Mouse (Mus musculus): ENCODE measurements around the gene Sema3f. TPM values are rescaled to one million over a fixed set of nuclear protein-coding genes. Genes with fewer than 3 reads are reported as not detected.

Sema3f gene
- polyA plus RNA-seq, 1 experiment = 39.1 TPM

- TF ChIP-seq POLR2A (IDR thresholded peaks at IDR 0.05; ENCODE audit: low read depth, low read length) (no peak), CTCF (conservative IDR thresholded peaks at IDR 0.05; ENCODE audit: insufficient read depth, insufficient read length, low read depth, low read length) (no peak)
- Histone ChIP-seq H3K36me3 (ENCODE audit: control insufficient read depth, insufficient read depth, low read length) (no peaks in the 10 kb centered on the region), H3K27ac (ENCODE audit: insufficient read depth, low read depth, low read length) (peak overlapping the region; percentile 83), H3K4me1 (ENCODE audit: control insufficient read depth, insufficient read depth, low read length) (0 out of 2 replicates have a peak, but pooled peaks cover 3% of the 10 kb centered on the region), H3K27me3 (replicated peaks; ENCODE audit: control insufficient read depth, insufficient read depth, low read length) (no peaks in the 10 kb centered on the region), H3K4me3 (ENCODE audit: insufficient read depth, low read depth, low read length) (peak overlapping the region; percentile 71)
- DNase-seq = no peak
- WGBS = 3% methylated on average over 35 of the region's 35 CpGs
Measured at GRCm38 (mm10) chr9:107634406-107635278, 75.6 kb downstream of the Sema3f start.

- Histone ChIP-seq H3K4me3 (ENCODE audit: insufficient read depth, low read depth, low read length) (peak overlapping the region; percentile 71), H3K4me1 (ENCODE audit: control insufficient read depth, insufficient read depth, low read length) (0 out of 2 replicates have a peak, but pooled peaks cover 3% of the 10 kb centered on the region), H3K27ac (ENCODE audit: insufficient read depth, low read depth, low read length) (peak overlapping the region; percentile 83), H3K27me3 (replicated peaks; ENCODE audit: control insufficient read depth, insufficient read depth, low read length) (no peaks in the 10 kb centered on the region), H3K36me3 (ENCODE audit: control insufficient read depth, insufficient read depth, low read length) (no peaks in the 10 kb centered on the region)
- 2% methylated on average over 15 of the region's 15 CpGs for WGBS
- DNase-seq = peak; percentile 40
- no peak for TF ChIP-seq CTCF (conservative IDR thresholded peaks at IDR 0.05; ENCODE audit: insufficient read depth, insufficient read length, low read depth, low read length)
- TF ChIP-seq POLR2A (IDR thresholded peaks at IDR 0.05; ENCODE audit: low read depth, low read length) = no peak
Measured at GRCm38 (mm10) chr9:107633661-107634405, 76.4 kb downstream of the Sema3f start.

GRCm38 (mm10) chr9:107633091-107633660, 77.1 kb downstream of the Sema3f start:
- H3K36me3 ChIP-seq (ENCODE audit: control insufficient read depth, insufficient read depth, low read length) = no peaks in the 10 kb centered on the region
- peak; percentile 87 for DNase-seq
- peak overlapping the region; percentile 71 for H3K4me3 ChIP-seq (ENCODE audit: insufficient read depth, low read depth, low read length)
- H3K4me1 ChIP-seq (ENCODE audit: control insufficient read depth, insufficient read depth, low read length) = 0 out of 2 replicates have a peak, but pooled peaks cover 3% of the 10 kb centered on the region
- H3K27me3 ChIP-seq (replicated peaks; ENCODE audit: control insufficient read depth, insufficient read depth, low read length) = no peaks in the 10 kb centered on the region
- TF ChIP-seq POLR2A (IDR thresholded peaks at IDR 0.05; ENCODE audit: low read depth, low read length) (no peak), CTCF (conservative IDR thresholded peaks at IDR 0.05; ENCODE audit: insufficient read depth, insufficient read length, low read depth, low read length) (no peak)
- peak overlapping the region; percentile 83 for H3K27ac ChIP-seq (ENCODE audit: insufficient read depth, low read depth, low read length)
- WGBS = 2% methylated on average over 33 of the region's 33 CpGs

GRCm38 (mm10) chr9:107632478-107632877, 77.8 kb downstream of the Sema3f start:
- H3K4me3 ChIP-seq (ENCODE audit: insufficient read depth, low read depth, low read length) = peak overlapping the region; percentile 71
- peak; percentile 65 for DNase-seq
- TF ChIP-seq CTCF (conservative IDR thresholded peaks at IDR 0.05; ENCODE audit: insufficient read depth, insufficient read length, low read depth, low read length) (no peak), POLR2A (IDR thresholded peaks at IDR 0.05; ENCODE audit: low read depth, low read length) (no peak)
- WGBS = 33% methylated on average over 6 of the region's 6 CpGs
- H3K36me3 ChIP-seq (ENCODE audit: control insufficient read depth, insufficient read depth, low read length) = no peaks in the 10 kb centered on the region
- H3K27me3 ChIP-seq (replicated peaks; ENCODE audit: control insufficient read depth, insufficient read depth, low read length) = no peaks in the 10 kb centered on the region
- peak overlapping the region; percentile 70 for H3K27ac ChIP-seq (ENCODE audit: insufficient read depth, low read depth, low read length)
- H3K4me1 ChIP-seq (ENCODE audit: control insufficient read depth, insufficient read depth, low read length) = peaks cover 8% of the 10 kb centered on the region; the same call in 1 of the 2 replicates

GRCm38 (mm10) chr9:107631861-107632260, 78.4 kb downstream of the Sema3f start:
- 87% methylated on average over 8 of the region's 8 CpGs for whole genome bisulfite sequencing
- TF ChIP-seq POLR2A (IDR thresholded peaks at IDR 0.05; ENCODE audit: low read depth, low read length) (no peak), CTCF (conservative IDR thresholded peaks at IDR 0.05; ENCODE audit: insufficient read depth, insufficient read length, low read depth, low read length) (no peak)
- no peak overlapping the region for H3K4me3 ChIP-seq (ENCODE audit: insufficient read depth, low read depth, low read length)
- peaks cover 8% of the 10 kb centered on the region; the same call in 1 of the 2 replicates for H3K4me1 ChIP-seq (ENCODE audit: control insufficient read depth, insufficient read depth, low read length)
- no peak overlapping the region for H3K27ac ChIP-seq (ENCODE audit: insufficient read depth, low read depth, low read length)
- no peaks in the 10 kb centered on the region for H3K27me3 ChIP-seq (replicated peaks; ENCODE audit: control insufficient read depth, insufficient read depth, low read length)
- no peak for DNase-seq
- no peaks in the 10 kb centered on the region for H3K36me3 ChIP-seq (ENCODE audit: control insufficient read depth, insufficient read depth, low read length)

Other genes starting within 250 kb of the Sema3f start
- 52.1 and 63.6 TPM in 2 replicates for gene Tmem115, start 176.5 kb downstream of the Sema3f start, polyA plus RNA-seq (2012; rRNA removed)
- 62.6 and 77.4 TPM in 2 replicates for gene Cyb561d2, start 168.3 kb downstream of the Sema3f start, polyA plus RNA-seq (2012; rRNA removed)
- 61.5 and 62.6 TPM in 2 replicates for gene Nprl2, start 168.2 kb downstream of the Sema3f start, polyA plus RNA-seq (2012; rRNA removed)
- 52.6 and 52.9 TPM in 2 replicates for gene Zmynd10, start 163.2 kb downstream of the Sema3f start, polyA plus RNA-seq (2012; rRNA removed)
- gene Rassf1, start 158.9 kb downstream of the Sema3f start, polyA plus RNA-seq (2012; rRNA removed) = 23.0 and 24.0 TPM in 2 replicates
- gene Tusc2, start 147.2 kb downstream of the Sema3f start, polyA plus RNA-seq (2012; rRNA removed) = 82.5 and 93.8 TPM in 2 replicates
- gene Hyal2, start 142.5 kb downstream of the Sema3f start, polyA plus RNA-seq (2012; rRNA removed) = 103 and 155 TPM in 2 replicates
- 8.1 and 9.4 TPM in 2 replicates for gene Hyal1, start 133.5 kb downstream of the Sema3f start, polyA plus RNA-seq (2012; rRNA removed)
- gene Naa80, start 131.6 kb downstream of the Sema3f start, polyA plus RNA-seq (2012; rRNA removed) = 43.0 and 62.8 TPM in 2 replicates
- 1.6 and 2.1 TPM in 2 replicates for gene Hyal3, start 129.7 kb downstream of the Sema3f start, polyA plus RNA-seq (2012; rRNA removed)
- 50.5 and 57.8 TPM in 2 replicates for gene Ifrd2, start 122.8 kb downstream of the Sema3f start, polyA plus RNA-seq (2012; rRNA removed)
- gene Sema3b, start 101.2 kb downstream of the Sema3f start, polyA plus RNA-seq (2012; rRNA removed) = 63.3 and 78.8 TPM in 2 replicates
- gene Gnai2, start 75.1 kb downstream of the Sema3f start, polyA plus RNA-seq (2012; rRNA removed) = 356 and 366 TPM in 2 replicates
- 77.9 and 139 TPM in 2 replicates for gene Slc38a3, start 40.9 kb downstream of the Sema3f start, polyA plus RNA-seq (2012; rRNA removed)
- 0.09 and 0.22 TPM in 2 replicates for gene Gnat1, start 30.8 kb downstream of the Sema3f start, polyA plus RNA-seq (2012; rRNA removed)
- gene Rbm5, start 60.5 kb upstream of the Sema3f start, polyA plus RNA-seq (2012; rRNA removed) = 43.8 and 51.5 TPM in 2 replicates
- 13.0 and 14.2 TPM in 2 replicates for gene Rbm6, start 162.8 kb upstream of the Sema3f start, polyA plus RNA-seq (2012; rRNA removed)
- gene Mon1a, start 177.7 kb upstream of the Sema3f start, polyA plus RNA-seq (2012; rRNA removed) = 34.9 and 42.5 TPM in 2 replicates
- gene Mst1r, start 196.4 kb upstream of the Sema3f start, polyA plus RNA-seq (2012; rRNA removed) = 1.2 and 2.8 TPM in 2 replicates
- gene Actl11, start 218.0 kb upstream of the Sema3f start, polyA plus RNA-seq (2012; rRNA removed) = 0.05 and 0.11 TPM in 2 replicates
- gene Camkv, start 225.2 kb upstream of the Sema3f start, polyA plus RNA-seq (2012; rRNA removed) = not detected in 2 replicates
- 0.26 and 0.28 TPM in 2 replicates for gene Traip, start 239.7 kb upstream of the Sema3f start, polyA plus RNA-seq (2012; rRNA removed)